Mouse (Mus musculus) subcutaneous adipose tissue, adult 2 months (tissue): ENCODE results near the gene Dusp11. TPM values are rescaled to one million over a fixed set of nuclear protein-coding genes. Genes with fewer than 3 reads are reported as not detected.

Experiments used
- polyA plus RNA-seq: library from polyadenylated mRNA; depleted of rRNA; stranded (reverse); fragments of >200 nt; gene quantifications from 2 replicates; pipeline ENCODE4 v1.2.3, GENCODE M21; 2012; ENCODE audit warnings: low replicate concordance; rRNA removed

Gene Dusp11
- 34.6 and 50.5 TPM in 2 replicates for polyA plus RNA-seq

GRCm38 (mm10) chr6:85961101-85962091 is at the start of gene Dusp11:
Gene Dusp11 (minus strand): TSS chr6:85961667.

GRCm38 (mm10) chr6:85915539-85916513 is 45.6 kb downstream of the Dusp11 start, which contains the start of gene Nat8f1:
Gene Nat8f1 (minus strand): TSS chr6:85915687.

GRCm38 (mm10) chr6:85911587-85911986 is 49.9 kb downstream of the Dusp11 start, which contains the start of gene Tprkb:
Gene Tprkb (plus strand): TSS chr6:85911865.

GRCm38 (mm10) chr6:85904642-85905061 is 56.8 kb downstream of the Dusp11 start, which contains the start of gene Nat8f4:
Gene Nat8f4 (minus strand): TSS chr6:85904884.

Other genes starting within 250 kb of the Dusp11 start
- 0.54 and 0.89 TPM in 2 replicates for gene Nat8f7, start 248.5 kb downstream of the Dusp11 start, polyA plus RNA-seq
- 0.92 and 2.0 TPM in 2 replicates for gene Nat8f3, start 195.9 kb downstream of the Dusp11 start, polyA plus RNA-seq
- 0.87 and 0.99 TPM in 2 replicates for gene Nat8f6, start 140.7 kb downstream of the Dusp11 start, polyA plus RNA-seq
- gene Nat8f5, start 140.7 kb downstream of the Dusp11 start, polyA plus RNA-seq, result not detected in 2 replicates
- 0.18 TPM in 1 of 2 replicates, not detected in the other for gene Nat8, start 129.6 kb downstream of the Dusp11 start, polyA plus RNA-seq
- gene Nat8f2, start 92.5 kb downstream of the Dusp11 start, polyA plus RNA-seq, result 0.15 TPM in 1 of 2 replicates, not detected in the other
- gene Nat8f4, start 56.8 kb downstream of the Dusp11 start, polyA plus RNA-seq, result 0.75 and 1.6 TPM in 2 replicates
- gene Tprkb, start 49.8 kb downstream of the Dusp11 start, polyA plus RNA-seq, result 16.0 and 20.3 TPM in 2 replicates
- 10.6 and 12.9 TPM in 2 replicates for gene Nat8f1, start 46.0 kb downstream of the Dusp11 start, polyA plus RNA-seq
- gene Figla, start 54.5 kb upstream of the Dusp11 start, polyA plus RNA-seq, result not detected in 2 replicates
- gene Add2, start 67.0 kb upstream of the Dusp11 start, polyA plus RNA-seq, result 0.10 and 0.93 TPM in 2 replicates
- 0.44 and 7.1 TPM in 2 replicates for gene Tgfa, start 233.6 kb upstream of the Dusp11 start, polyA plus RNA-seq